Mouse (Mus musculus) ES-E14 (cell line): ENCODE data around the gene Mrm3. TPM values are rescaled to one million over a fixed set of nuclear protein-coding genes. Genes with fewer than 3 reads are reported as not detected.
A peak's percentile ranks its signal among the peaks of the same experiment; 100 is the strongest.

ENCODE experiments used
- DNase-seq: peaks from one replicate; pipeline ENCODE4 v3.0.0-alpha.2; 2013; ENCODE audit warnings: low read depth, low spot score
- H3K27ac ChIP-seq: 2 replicates; pipeline ENCODE4 v1.5.1; 2012; ENCODE audit warnings: low read depth, mild to moderate bottlenecking, low read length, moderate library complexity, mixed read lengths; ENCODE audit not compliant: poor library complexity, insufficient read depth, severe bottlenecking
- H3K36me3 ChIP-seq: 2 replicates; pipeline ENCODE4 v1.6.1; 2012; ENCODE audit warnings: mild to moderate bottlenecking, low read length, moderate library complexity, mixed read lengths; ENCODE audit not compliant: control insufficient read depth, poor library complexity, insufficient read depth, severe bottlenecking
- H3K4me1 ChIP-seq, 2 experiments: fragments of 150-350 bp in 1 of 2; sonication (generic) in 1 of 2; 2 replicates each; pipeline ENCODE4 v1.6.1; 2012; ENCODE audit warnings: low read length in 2 of 2, mild to moderate bottlenecking in 1 of 2, mixed read lengths in 1 of 2; ENCODE audit not compliant: control insufficient read depth in 2 of 2, insufficient read depth in 2 of 2, poor library complexity in 1 of 2
- H3K4me3 ChIP-seq, 2 experiments: fragments of 150-350 bp in 1 of 2; sonication (generic) in 1 of 2; 2 replicates each; pipeline ENCODE4 v1.5.1; 2012; ENCODE audit warnings: low read length in 2 of 2, low read depth in 1 of 2, mild to moderate bottlenecking in 1 of 2, mixed read lengths in 1 of 2; ENCODE audit not compliant: insufficient read depth in 1 of 2, poor library complexity in 1 of 2, severe bottlenecking in 1 of 2
- H3K9ac ChIP-seq: 2 replicates; pipeline ENCODE4 v1.6.1; 2012; ENCODE audit warnings: low read depth, mild to moderate bottlenecking, low read length, mixed read lengths; ENCODE audit not compliant: poor library complexity, insufficient read depth, severe bottlenecking
- H3K9me3 ChIP-seq: fragments of 150-350 bp; sonication (generic); 2 replicates; pipeline ENCODE4 v1.6.1; 2012; ENCODE audit warnings: low read depth, mild to moderate bottlenecking, low read length; ENCODE audit not compliant: control insufficient read depth, insufficient read depth
- CHD2 ChIP-seq: IDR thresholded peaks from 2 replicates; pipeline ENCODE4 v1.6.1; 2014; ENCODE audit warnings: mild to moderate bottlenecking, low read depth, low read length, inconsistent platforms
- HCFC1 ChIP-seq: IDR thresholded peaks from 2 replicates; pipeline ENCODE4 v1.6.1; 2012; ENCODE audit warnings: low read length, inconsistent platforms, borderline replicate concordance; ENCODE audit not compliant: insufficient read depth
- MAFK ChIP-seq: IDR thresholded peaks from 2 replicates; pipeline ENCODE4 v1.6.1; 2014; ENCODE audit warnings: mild to moderate bottlenecking, low read depth, low read length, inconsistent platforms; ENCODE audit not compliant: insufficient read depth
- ZC3H11A ChIP-seq: IDR thresholded peaks from 2 replicates; pipeline ENCODE4 v1.6.1; 2012; ENCODE audit warnings: low read depth, mild to moderate bottlenecking, inconsistent platforms, low read length, borderline replicate concordance
- ZNF384 ChIP-seq: IDR thresholded peaks from 2 replicates; pipeline ENCODE4 v1.6.1; 2012; ENCODE audit warnings: low read depth, low read length, inconsistent platforms
- in situ Hi-C, 2 experiments: fragments of 600-800 bp; cut with MboI; formaldehyde crosslinking; loops; one replicate each; pipeline ENCODE4 v1.15.1; 2025; ENCODE audit warnings: low sequenced_read_pairs in 2 of 2, inconsistent platforms in 1 of 2; ENCODE audit not compliant: unreplicated experiment in 2 of 2
- total RNA-seq: library from RNA; depleted of rRNA; stranded (reverse); fragments of 300-350 nt; gene quantifications from 2 replicates; pipeline ENCODE4 v1.2.3, GENCODE M21; 2012

Gene Mrm3
- total RNA-seq, 1 experiment, result 20.2 TPM

DNA sequence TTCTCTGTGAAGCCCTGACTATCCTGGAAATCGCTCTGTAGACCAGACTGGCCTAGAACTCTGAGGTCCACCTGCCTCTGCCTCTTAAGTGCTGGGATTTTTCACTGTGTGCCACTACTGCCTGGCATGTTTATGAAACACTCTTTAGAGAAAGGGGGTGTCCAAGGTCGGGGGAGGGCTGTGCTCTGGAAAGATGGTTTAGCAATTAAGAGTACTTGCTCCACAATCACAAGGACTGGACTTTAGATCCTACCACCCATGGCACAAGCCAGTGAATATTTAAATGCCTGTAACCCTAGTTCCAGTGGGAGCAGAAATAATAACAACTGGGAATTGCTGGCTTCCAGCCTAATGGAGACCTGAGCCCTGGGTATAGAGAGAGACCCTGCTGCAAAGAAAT, 36.5 kb downstream of the Mrm3 start:
- Histone ChIP-seq H3K9me3 (no peaks in the 10 kb centered on the region), H3K9ac (no peak overlapping the region), H3K27ac (no peak overlapping the region), H3K4me3 (no peak overlapping the region), H3K36me3 (no peaks in the 10 kb centered on the region), H3K4me1 (peaks cover 0 to 5% of the 10 kb centered on the region in 2 experiments; a peak in 2 of 4 replicates)
- in situ Hi-C loops, result no loop called here
- no peak for TF ChIP-seq HCFC1
- no peak for TF ChIP-seq ZNF384
- no peak for TF ChIP-seq ZC3H11A
- TF ChIP-seq CHD2, result no peak
- TF ChIP-seq MAFK, result no peak
- DNase-seq, result no peak

DNA sequence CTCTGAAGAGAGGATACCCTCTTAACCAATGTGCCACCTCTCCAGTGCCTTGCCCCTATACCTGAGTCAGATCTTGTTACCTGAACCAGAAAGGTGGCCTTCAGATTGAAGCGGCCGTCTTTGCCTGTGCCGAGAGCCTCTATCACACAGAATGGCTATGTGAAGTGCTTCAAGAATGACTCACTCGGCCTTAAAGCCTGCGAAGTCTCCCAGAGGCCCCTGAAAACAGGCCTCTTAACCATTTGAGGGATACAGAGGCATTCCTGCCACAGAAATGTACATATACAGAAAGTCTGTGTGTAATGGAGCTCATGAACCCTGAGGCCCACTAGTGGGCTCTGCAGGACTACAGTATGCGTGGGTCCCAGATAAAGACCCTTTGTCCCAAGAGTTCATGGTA, 40.3 kb downstream of the Mrm3 start:
- H3K4me1 ChIP-seq, result peaks cover 10 to 32% of the 10 kb centered on the region in 2 experiments
- DNase-seq, result no peak
- H3K36me3 ChIP-seq, result no peaks in the 10 kb centered on the region
- in situ Hi-C loops, result no loop called here
- TF ChIP-seq CHD2 (no peak), ZC3H11A (no peak), ZNF384 (no peak), HCFC1 (no peak), MAFK (no peak)
- H3K9me3 ChIP-seq, result no peaks in the 10 kb centered on the region
- no peak overlapping the region for H3K27ac ChIP-seq
- no peak overlapping the region for H3K9ac ChIP-seq
- H3K4me3 ChIP-seq, result no peak overlapping the region

DNA sequence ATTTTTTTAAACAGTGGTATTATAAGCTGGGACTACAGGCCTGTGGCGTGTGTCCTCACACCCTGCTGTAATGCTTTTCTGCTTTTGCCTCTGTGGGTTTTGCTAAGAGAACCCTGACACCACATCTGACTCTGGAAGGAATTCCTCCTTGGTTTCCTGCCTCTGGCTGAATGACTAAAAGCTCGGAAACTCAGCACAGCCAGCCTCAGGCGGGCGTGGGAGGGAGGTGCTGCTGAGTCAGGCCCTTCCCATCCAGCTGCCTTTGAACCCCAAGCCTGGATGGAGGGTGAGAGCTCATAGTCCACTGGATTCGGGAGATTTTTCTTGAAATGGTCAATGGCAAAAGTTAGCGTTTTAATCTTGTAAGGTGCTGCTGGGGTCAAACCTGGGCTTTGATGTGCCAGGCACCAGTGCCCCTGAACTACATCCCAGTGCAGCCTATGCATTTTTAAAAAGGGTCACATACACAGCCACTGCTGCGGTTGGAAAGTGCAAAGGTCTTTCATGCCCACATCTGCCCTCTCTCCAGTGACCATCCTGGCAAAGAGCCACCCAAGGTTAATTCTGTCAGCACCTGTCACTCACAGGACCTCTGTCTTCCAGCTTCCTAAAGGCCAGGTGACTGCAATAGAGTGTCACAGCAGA, 42.0 kb downstream of the Mrm3 start:
- Histone ChIP-seq H3K4me1 (peaks cover 10 to 34% of the 10 kb centered on the region in 2 experiments), H3K4me3 (peak overlapping the region in 1 of 2 experiments; percentile 56; a peak in 1 of 4 replicates), H3K9ac (no peak overlapping the region; the same call in 1 of the 2 replicates), H3K36me3 (no peaks in the 10 kb centered on the region), H3K27ac (peak overlapping the region; percentile 10), H3K9me3 (no peaks in the 10 kb centered on the region)
- in situ Hi-C loops, result no loop called here
- TF ChIP-seq HCFC1 (no peak), CHD2 (no peak), ZNF384 (no peak), ZC3H11A (no peak), MAFK (0 out of 2 replicates have a peak, but pooled peaks have one; percentile 45)
- no peak for DNase-seq

DNA sequence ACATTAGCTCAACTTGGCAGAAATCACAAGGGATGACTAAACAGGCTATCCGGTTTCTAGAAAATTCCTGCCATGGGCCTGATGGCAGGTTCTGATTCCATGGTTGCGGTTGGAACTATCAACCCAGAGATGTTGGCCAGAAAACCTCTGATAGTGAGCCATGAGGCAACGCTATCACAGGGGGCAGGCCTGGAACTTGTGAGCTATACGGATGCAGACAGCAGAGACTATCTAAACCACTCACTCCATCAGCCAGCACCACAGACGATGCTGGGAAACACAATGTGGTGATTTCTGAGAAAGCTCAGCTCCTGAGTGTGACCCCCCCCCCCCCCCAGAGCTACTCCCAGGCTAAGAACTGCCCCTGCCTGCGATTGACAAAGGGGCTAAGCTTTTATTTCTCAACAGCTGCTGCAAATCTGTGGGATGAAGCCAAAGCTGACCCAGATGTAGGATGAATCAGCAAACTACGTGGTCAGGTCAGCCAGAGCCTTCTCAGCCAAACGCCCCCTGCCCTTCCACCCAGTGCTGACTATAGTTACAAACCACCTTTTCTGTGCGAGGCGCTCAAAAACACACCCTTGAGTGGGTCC, 43.1 kb downstream of the Mrm3 start:
- no peaks in the 10 kb centered on the region for H3K9me3 ChIP-seq
- H3K27ac ChIP-seq, result peak overlapping the region; percentile 61
- TF ChIP-seq MAFK (peak; percentile 51; the same call in 1 of the 2 replicates), HCFC1 (no peak)
- no peaks in the 10 kb centered on the region for H3K36me3 ChIP-seq
- no peak for DNase-seq
- in situ Hi-C loops, result no loop called here
- peak overlapping the region; percentile 2; the same call in 1 of the 2 replicates for H3K9ac ChIP-seq
- peaks cover 10 to 34% of the 10 kb centered on the region in 2 experiments for H3K4me1 ChIP-seq
- H3K4me3 ChIP-seq, result peak overlapping the region; percentile 6 to 56
